Comparison of ENCODE assay signal across 8 mouse cellular contexts in the genomic region with DNA sequence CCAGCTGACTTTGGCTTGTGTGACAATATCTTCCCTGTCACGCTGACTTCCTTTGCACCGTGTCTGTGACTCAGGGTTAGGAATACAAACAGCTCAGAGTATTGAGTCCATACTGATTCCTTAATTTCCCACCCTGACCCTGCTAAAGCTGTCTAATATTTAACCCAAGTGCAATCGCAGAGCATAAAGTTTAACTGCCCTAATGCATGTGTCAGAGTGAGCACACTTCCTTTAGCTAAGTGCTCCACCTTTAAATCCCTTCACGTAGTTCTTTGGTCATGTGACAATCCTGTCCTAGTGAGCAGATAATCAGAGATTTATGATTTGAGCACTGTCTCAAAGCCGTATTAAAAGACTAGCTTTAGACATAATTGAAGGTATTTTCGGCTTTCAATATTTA.
DNase-seq lines count a peak whose midpoint lies in the region; ATAC-seq and TF ChIP-seq lines count a peak whose summit lies in the region.

No protein-coding gene starts in this region.

- TF ChIP-seq CTCF in lung, postnatal 0 days (IDR thresholded peaks at IDR 0.05): no peak
- TF ChIP-seq CTCF in stomach, postnatal 0 days (IDR thresholded peaks at IDR 0.05; ENCODE audit: low read depth): no peak

- ATAC-seq in heart, embryonic 16.5 days (replicated peaks; ENCODE audit: extremely low read depth, insufficient read depth, low FRiP score): no peak
- ATAC-seq in lung, postnatal 0 days: peak; percentile 43; the same call in 1 of the 2 replicates
- ATAC-seq in limb, embryonic 14.5 days (ENCODE audit: low FRiP score, low read depth): no peak
- ATAC-seq in stomach, postnatal 0 days (ENCODE audit: low FRiP score, low TSS enrichment): peak; percentile 91

- no peaks in the 10 kb centered on the region for H3K9me3 ChIP-seq in heart, embryonic 16.5 days (replicated peaks; ENCODE audit: control insufficient read depth, low read length)
- H3K9me3 ChIP-seq in lung, postnatal 0 days (ENCODE audit: low read length): no peaks in the 10 kb centered on the region
- H3K9me3 ChIP-seq in limb, embryonic 14.5 days (ENCODE audit: control insufficient read depth, low read length): no peaks in the 10 kb centered on the region
- no peaks in the 10 kb centered on the region for H3K9me3 ChIP-seq in stomach, postnatal 0 days (ENCODE audit: control insufficient read depth, low read length)

- peak overlapping the region; percentile 77 for H3K4me2 ChIP-seq in heart, embryonic 16.5 days (ENCODE audit: low read depth, low read length)
- peak overlapping the region; percentile 65 for H3K4me2 ChIP-seq in lung, postnatal 0 days (replicated peaks; ENCODE audit: low read depth, low read length)
- 0 out of 2 replicates have a peak overlapping the region, but pooled peaks have one; percentile 38 for H3K4me2 ChIP-seq in limb, embryonic 14.5 days (replicated peaks; ENCODE audit: low read depth, low read length, severe bottlenecking)
- peak overlapping the region; percentile 64 for H3K4me2 ChIP-seq in stomach, postnatal 0 days (replicated peaks; ENCODE audit: low read depth)

- H3K36me3 ChIP-seq in heart, embryonic 16.5 days (ENCODE audit: control insufficient read depth, insufficient read depth): no peaks in the 10 kb centered on the region
- H3K36me3 ChIP-seq in lung, postnatal 0 days (ENCODE audit: insufficient read depth, low read length): no peaks in the 10 kb centered on the region
- H3K36me3 ChIP-seq in limb, embryonic 14.5 days (ENCODE audit: control insufficient read depth, insufficient read depth, low read length): no peaks in the 10 kb centered on the region
- H3K36me3 ChIP-seq in stomach, postnatal 0 days (ENCODE audit: control insufficient read depth, insufficient read depth, low read length): no peaks in the 10 kb centered on the region

- TF ChIP-seq POLR2A in limb, embryonic 14.5 days (IDR thresholded peaks at IDR 0.05; ENCODE audit: borderline replicate concordance, extremely low read depth, insufficient read depth, insufficient read length): no peak

- DNase-seq in heart, postnatal 10 days: no peak
- peak; percentile 50 for DNase-seq in lung, postnatal 0 days (ENCODE audit: low spot score)
- DNase-seq in lung, postnatal 36 days: no peak
- DNase-seq in limb, embryonic 14.5 days (ENCODE audit: low spot score): no peak
- DNase-seq in stomach, postnatal 0 days (ENCODE audit: low spot score): no peak
- DNase-seq in embryo, embryonic 10.5 days (ENCODE audit: low spot score): no peak
- no peak for DNase-seq in right cerebral cortex, postnatal 14 days

- peak overlapping the region; percentile 49 for H3K4me3 ChIP-seq in heart, embryonic 16.5 days (ENCODE audit: low read length)
- peak overlapping the region; percentile 47 for H3K4me3 ChIP-seq in lung, postnatal 0 days (ENCODE audit: low read depth, low read length)
- H3K4me3 ChIP-seq in limb, embryonic 14.5 days (replicated peaks; ENCODE audit: low read length): no peak overlapping the region
- peak overlapping the region; percentile 43 for H3K4me3 ChIP-seq in stomach, postnatal 0 days (ENCODE audit: low read depth, low read length)

- H3K9ac ChIP-seq in heart, embryonic 16.5 days (ENCODE audit: low read length): peak overlapping the region; percentile 76
- H3K9ac ChIP-seq in lung, postnatal 0 days (replicated peaks; ENCODE audit: low read depth): no peak overlapping the region
- H3K9ac ChIP-seq in limb, embryonic 14.5 days (ENCODE audit: low read depth, low read length, severe bottlenecking): no peak overlapping the region
- H3K9ac ChIP-seq in stomach, postnatal 0 days (ENCODE audit: low read length): peak overlapping the region; percentile 60

- peaks cover 53% of the 10 kb centered on the region for H3K4me1 ChIP-seq in heart, embryonic 16.5 days (ENCODE audit: control insufficient read depth, insufficient read depth, low read length)
- 0 out of 2 replicates have a peak, but pooled peaks cover 4% of the 10 kb centered on the region for H3K4me1 ChIP-seq in lung, postnatal 0 days (ENCODE audit: insufficient read depth, low read depth, low read length)
- H3K4me1 ChIP-seq in limb, embryonic 14.5 days (ENCODE audit: control insufficient read depth, insufficient read depth, low read length): peaks cover 12% of the 10 kb centered on the region
- H3K4me1 ChIP-seq in stomach, postnatal 0 days (replicated peaks; ENCODE audit: control insufficient read depth, insufficient read depth): no peaks in the 10 kb centered on the region

- 40% methylated on average over 6 of the region's 6 CpGs for WGBS in heart, embryonic 16.5 days
- WGBS in lung, postnatal 0 days: 16% methylated on average over 6 of the region's 6 CpGs
- WGBS in limb, embryonic 14.5 days: 51% methylated on average over 6 of the region's 6 CpGs
- WGBS in stomach, postnatal 0 days: 17% methylated on average over 6 of the region's 6 CpGs

- H3K27me3 ChIP-seq in heart, embryonic 16.5 days (ENCODE audit: control insufficient read depth, insufficient read depth, low read length): no peaks in the 10 kb centered on the region
- no peaks in the 10 kb centered on the region for H3K27me3 ChIP-seq in lung, postnatal 0 days (replicated peaks; ENCODE audit: insufficient read depth, low read length)
- H3K27me3 ChIP-seq in limb, embryonic 14.5 days (ENCODE audit: control insufficient read depth, insufficient read depth, low read length): no peaks in the 10 kb centered on the region
- no peaks in the 10 kb centered on the region for H3K27me3 ChIP-seq in stomach, postnatal 0 days (ENCODE audit: control insufficient read depth, insufficient read depth, low read length)

- no peak for TF ChIP-seq EP300 in lung, postnatal 0 days (IDR thresholded peaks at IDR 0.05)
- TF ChIP-seq EP300 in stomach, postnatal 0 days (optimal IDR thresholded peaks at IDR 0.05): no peak

- H3K27ac ChIP-seq in heart, embryonic 16.5 days (ENCODE audit: low read length): peak overlapping the region; percentile 93
- peak overlapping the region; percentile 76; the same call in 1 of the 2 replicates for H3K27ac ChIP-seq in lung, postnatal 0 days (ENCODE audit: low read length)
- H3K27ac ChIP-seq in limb, embryonic 14.5 days (replicated peaks; ENCODE audit: low read depth, low read length): no peak overlapping the region
- peak overlapping the region; percentile 86; the same call in 1 of the 2 replicates for H3K27ac ChIP-seq in stomach, postnatal 0 days (replicated peaks)

- intact Hi-C loops in heart, postnatal 10 days (cut with DNase I): loop anchor here (2.0 kb wide), 1 partner anchor 60 kb away; no protein-coding TSS in a partner anchor

Comparison
In these comparisons a context has a peak if more than half of its experiments do, and no peak if none do; other contexts are left out.
1. ATAC-seq: peak in lung, postnatal 0 days (single experiment) and stomach, postnatal 0 days (single experiment); none in heart, embryonic 16.5 days (single experiment) and limb, embryonic 14.5 days (single experiment).
2. H3K9ac ChIP-seq: peak in heart, embryonic 16.5 days (single experiment) and stomach, postnatal 0 days (single experiment); none in lung, postnatal 0 days (single experiment) and limb, embryonic 14.5 days (single experiment).
3. Peak in every context shown above with its lines, with median percentiles within 50 percentile points of each other: H3K4me2 ChIP-seq.